Mouse (Mus musculus): ENCODE results near the gene Rfx6.

Rfx6 gene

GRCm38 (mm10) chr10:51677548-51678250, at the start of gene Rfx6:
Gene Rfx6, plus strand, starts transcription at chr10:51677756.
- DNase-seq (ENCODE audit: low spot score) = no peak

DNA sequence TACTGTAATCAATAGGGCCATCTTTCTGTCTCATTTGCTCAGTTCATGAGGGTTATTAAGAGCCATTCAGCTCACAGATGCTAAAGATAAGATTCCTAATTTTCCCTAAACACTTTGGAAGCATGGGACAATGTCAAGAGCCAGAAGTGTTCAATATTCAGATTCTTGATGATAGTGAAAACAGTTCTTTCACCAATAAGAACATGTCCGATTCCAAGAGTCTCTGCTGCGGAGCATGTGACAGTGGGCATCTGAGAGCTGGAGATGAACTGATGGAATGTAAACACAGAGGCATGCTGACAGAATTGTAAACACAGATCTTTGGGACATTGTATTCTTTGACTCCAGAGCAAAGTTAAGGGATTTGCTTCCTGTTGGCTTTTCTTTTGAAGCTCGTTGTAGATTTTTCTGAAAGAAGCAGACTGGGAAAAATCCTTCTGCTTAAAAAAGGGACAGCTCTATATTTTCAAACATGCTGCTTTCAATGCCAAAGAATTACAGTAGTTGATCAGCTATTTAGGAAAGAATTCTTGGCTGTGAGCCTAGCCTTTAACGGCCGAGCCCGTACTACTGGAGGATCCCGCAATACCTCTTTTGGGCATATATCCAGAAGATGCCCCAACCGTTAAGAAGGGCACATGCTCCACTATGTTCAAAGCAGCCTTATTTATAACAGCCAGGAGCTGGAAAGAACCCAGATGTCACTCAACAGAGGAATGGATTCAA, 46.0 kb upstream of the Rfx6 start, which contains the start of gene Gprc6a:
Gene Gprc6a, minus strand, starts transcription at position 51 of the 726 bp plus-strand sequence.
- no peak for DNase-seq (ENCODE audit: low spot score)

GRCm38 (mm10) chr10:51649506-51650221, 27.9 kb upstream of the Rfx6 start:
- no peak for DNase-seq (ENCODE audit: low spot score)

DNA sequence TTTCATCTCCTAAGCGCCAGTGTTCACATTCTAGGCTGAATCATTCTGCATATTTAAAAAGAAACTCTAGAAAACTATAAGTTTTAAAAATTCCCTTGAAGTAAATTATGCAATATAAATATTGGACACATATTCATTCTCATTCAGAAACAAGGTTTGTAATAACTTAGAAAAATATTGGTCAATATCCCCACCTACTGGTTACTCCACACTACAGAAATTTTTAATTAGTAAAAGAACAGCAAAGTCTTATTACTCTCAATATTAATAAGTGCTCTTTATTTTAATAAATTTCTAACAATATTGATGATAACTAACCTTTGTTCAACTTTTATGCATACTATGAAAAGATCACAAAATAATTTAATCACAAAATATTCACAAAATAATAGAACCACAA, 20.2 kb upstream of the Rfx6 start:
- DNase-seq (ENCODE audit: low spot score) = no peak

DNA sequence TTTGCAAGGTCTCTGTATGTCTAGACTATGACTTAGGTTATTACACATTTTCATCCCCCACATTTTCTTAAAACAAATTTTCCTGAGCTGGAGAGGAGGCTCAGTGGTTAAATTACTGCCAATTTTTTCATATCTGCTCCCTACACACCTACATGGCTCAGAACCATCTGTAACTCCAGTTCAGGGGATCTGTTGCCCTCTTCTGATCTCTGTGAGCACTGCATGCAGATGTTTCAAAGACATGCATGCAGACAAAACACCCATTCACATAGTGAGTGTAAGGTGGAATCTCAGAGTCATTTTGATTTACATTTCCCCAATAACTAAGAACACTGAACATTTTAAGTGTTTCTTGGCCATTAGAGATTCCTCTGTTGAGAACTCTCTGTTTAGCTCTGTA, 8.2 kb upstream of the Rfx6 start:
- no peak for DNase-seq (ENCODE audit: low spot score)

DNA sequence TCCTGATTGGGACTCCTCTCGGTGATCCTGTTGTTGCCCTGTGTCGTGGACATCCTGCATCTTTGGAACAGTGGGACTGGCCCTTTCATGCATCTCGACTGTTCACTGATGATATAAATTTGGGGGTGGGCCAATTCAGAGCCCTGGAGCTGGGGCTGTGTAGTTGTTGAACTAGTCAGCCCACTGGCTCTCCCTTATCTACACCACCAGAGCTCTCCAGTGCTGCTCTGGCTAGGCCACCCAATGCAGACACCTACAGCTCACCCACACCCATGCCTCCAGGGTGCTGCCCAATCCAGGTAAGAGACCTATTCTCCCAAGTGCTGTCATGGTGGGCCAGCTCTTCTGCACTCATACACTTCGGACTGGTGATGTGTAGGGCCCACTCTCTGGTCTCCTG, 6.0 kb upstream of the Rfx6 start:
- DNase-seq (ENCODE audit: low spot score) = no peak

- no peak for DNase-seq (ENCODE audit: low spot score)
These were observed 5.3 kb upstream of the Rfx6 start for GRCm38 (mm10) chr10:51672082-51672779.

GRCm38 (mm10) chr10:51678251-51678639, 689 bp downstream of the Rfx6 start:
- no peak for DNase-seq (ENCODE audit: low spot score)

- no peak for DNase-seq (ENCODE audit: low spot score)
These were observed 43.3 kb downstream of the Rfx6 start for GRCm38 (mm10) chr10:51720904-51721303.

- no peak for DNase-seq (ENCODE audit: low spot score)
These were observed 83.9 kb downstream of the Rfx6 start for GRCm38 (mm10) chr10:51761436-51761835.

DNA sequence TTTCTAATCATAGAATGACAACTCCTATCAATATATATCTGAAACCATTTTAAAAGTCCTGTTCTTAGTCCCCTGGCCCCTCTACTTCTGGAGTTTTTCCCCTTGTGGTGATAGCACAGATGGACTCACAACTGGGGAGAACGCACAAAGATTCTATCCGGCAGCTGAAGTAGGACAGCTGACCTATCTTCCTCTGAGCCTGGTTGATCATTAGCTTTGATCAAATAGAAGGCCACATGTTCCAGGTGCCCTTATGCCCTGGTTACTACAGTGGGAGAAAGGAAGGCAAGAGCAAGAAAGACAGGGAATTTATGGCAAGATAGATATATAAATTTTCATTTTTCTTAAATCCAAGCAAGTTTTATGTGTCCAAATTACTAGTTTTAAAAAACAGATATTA, 85.7 kb downstream of the Rfx6 start:
- no peak for DNase-seq (ENCODE audit: low spot score)

- no peak for DNase-seq (ENCODE audit: low spot score)
These were observed 90.9 kb downstream of the Rfx6 start for GRCm38 (mm10) chr10:51768445-51768844.

DNA sequence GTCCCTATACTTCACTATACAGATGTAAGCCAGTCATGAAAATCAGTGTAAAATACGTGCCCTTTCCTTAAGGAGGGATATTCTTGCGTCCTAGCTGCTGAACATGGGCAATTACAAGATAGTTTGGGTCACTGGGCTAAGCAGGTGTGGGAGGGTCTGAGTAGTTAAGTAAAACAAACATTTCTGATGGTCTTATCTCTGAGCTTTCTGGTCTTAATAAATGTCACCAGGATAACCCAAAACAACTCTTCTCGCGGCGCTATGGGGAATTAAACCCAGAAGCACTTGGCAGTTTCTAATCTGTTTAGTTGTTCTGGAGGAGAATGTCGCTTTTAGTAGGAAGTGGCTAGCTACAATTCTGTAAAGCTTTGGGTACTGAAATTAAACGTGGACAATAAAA, 91.7 kb downstream of the Rfx6 start:
- no peak for DNase-seq (ENCODE audit: low spot score)

DNA sequence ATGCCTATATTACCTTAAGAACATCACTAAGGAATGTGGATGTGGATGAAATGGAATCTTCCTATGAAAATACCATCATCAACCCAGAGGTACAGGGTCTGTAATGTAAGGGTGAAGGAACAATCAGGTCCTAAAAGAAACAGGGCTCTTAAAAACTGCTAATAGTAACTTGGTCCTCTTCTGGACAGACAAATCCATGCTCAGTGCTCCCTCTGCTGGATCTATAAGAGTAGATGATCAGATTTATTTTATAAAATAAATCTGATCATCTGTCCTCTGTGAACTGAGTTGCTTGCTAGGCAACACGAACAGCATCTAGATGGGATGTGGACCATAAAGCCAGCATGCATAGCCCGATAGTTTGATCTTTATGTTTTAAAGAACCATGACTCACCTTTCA, 102.1 kb downstream of the Rfx6 start:
- no peak for DNase-seq (ENCODE audit: low spot score)

Data from ovary, adult 18-20 months (tissue).